Mouse (Mus musculus) cortical plate, adult 2 months (tissue): ENCODE data around the gene Adamts12.

Experiments
- CTCF ChIP-seq: fragments of 200-500 bp; IDR thresholded peaks from 2 replicates; pipeline ENCODE4 v1.5.1; 2011; ENCODE audit warnings: mild to moderate bottlenecking, control low read depth, low read length; ENCODE audit not compliant: insufficient read depth; ENCODE audit errors: extremely low read depth
- POLR2A ChIP-seq: fragments of 200-500 bp; IDR thresholded peaks from 2 replicates; pipeline ENCODE4 v1.6.1; 2011; ENCODE audit warnings: mild to moderate bottlenecking, low read length, control low read depth; ENCODE audit not compliant: insufficient read depth; ENCODE audit errors: extremely low read depth

- no peak for TF ChIP-seq CTCF
- no peak for TF ChIP-seq POLR2A
Observed at GRCm38 (mm10) chr15:11355865-11356264, 291.3 kb downstream of the Adamts12 start.
